Mouse (Mus musculus): ENCODE measurements around the gene Tmem86a.

Tmem86a gene

GRCm38 (mm10) chr7:47076729-47077128, 26.3 kb downstream of the Tmem86a start:
- no peak for DNase-seq (ENCODE audit: low read depth)

- DNase-seq (ENCODE audit: low read depth): peak; percentile 40
These were observed 27.1 kb downstream of the Tmem86a start for GRCm38 (mm10) chr7:47077451-47077850.

- DNase-seq (ENCODE audit: low read depth): no peak
These were observed 30.5 kb downstream of the Tmem86a start for GRCm38 (mm10) chr7:47080868-47081267.

GRCm38 (mm10) chr7:47081277-47081676, 30.9 kb downstream of the Tmem86a start:
- peak; percentile 20 for DNase-seq (ENCODE audit: low read depth)

- DNase-seq (ENCODE audit: low read depth): no peak
These were observed 34.7 kb downstream of the Tmem86a start for GRCm38 (mm10) chr7:47085075-47085474.

GRCm38 (mm10) chr7:47093935-47094334, 43.5 kb downstream of the Tmem86a start:
- no peak for DNase-seq (ENCODE audit: low read depth)

- no peak for DNase-seq (ENCODE audit: low read depth)
These were observed 44.6 kb downstream of the Tmem86a start for GRCm38 (mm10) chr7:47094969-47095368.

GRCm38 (mm10) chr7:47098044-47098443, 47.6 kb downstream of the Tmem86a start:
- no peak for DNase-seq (ENCODE audit: low read depth)

GRCm38 (mm10) chr7:47099306-47099705, 48.9 kb downstream of the Tmem86a start:
- no peak for DNase-seq (ENCODE audit: low read depth)

- no peak for DNase-seq (ENCODE audit: low read depth)
These were observed 50.2 kb downstream of the Tmem86a start for GRCm38 (mm10) chr7:47100615-47101014.

- DNase-seq (ENCODE audit: low read depth): no peak
These were observed 52.6 kb downstream of the Tmem86a start for GRCm38 (mm10) chr7:47102970-47103369.

GRCm38 (mm10) chr7:47103671-47104414, 53.4 kb downstream of the Tmem86a start:
- DNase-seq (ENCODE audit: low read depth): peak; percentile 20
